Mouse (Mus musculus) frontal cortex, postnatal 10 days (tissue): ENCODE measurements at regions not wholly inside any gene's neighbourhood (a gene's known extent, or its start where the extent isn't known, plus 50 kb on each side); places are given as distances from the start of the nearest gene placed in this dataset.
A peak's percentile ranks its signal among the peaks of the same experiment; 100 is the strongest.

Experiments used
- DNase-seq, 2 experiments: peaks; one replicate each; pipeline ENCODE4 v3.0.0; 2022; ENCODE audit warnings: low spot score in 2 of 2, mixed read lengths in 1 of 2

GRCm38 (mm10) chr13:78717686-78718431 lies 518.3 kb upstream of the Nr2f1 start:
- DNase-seq = no peak

- no peak for DNase-seq
Measured at GRCm38 (mm10) chr13:78717159-78717558, 517.6 kb upstream of the Nr2f1 start.

GRCm38 (mm10) chr13:78704693-78705092 lies 505.1 kb upstream of the Nr2f1 start:
- DNase-seq = no peak

- DNase-seq = no peak
Measured at GRCm38 (mm10) chr13:78697814-78698519, 498.4 kb upstream of the Nr2f1 start.

GRCm38 (mm10) chr13:78679255-78679895 lies 479.8 kb upstream of the Nr2f1 start:
- no peak for DNase-seq

GRCm38 (mm10) chr13:78678241-78678640 lies 478.7 kb upstream of the Nr2f1 start:
- DNase-seq = no peak

GRCm38 (mm10) chr13:78658285-78658684 lies 458.7 kb upstream of the Nr2f1 start:
- peak; percentile 11 to 16 for DNase-seq

- DNase-seq = no peak
Measured at GRCm38 (mm10) chr13:78656766-78657165, 457.2 kb upstream of the Nr2f1 start.

GRCm38 (mm10) chr13:78656196-78656595 lies 456.6 kb upstream of the Nr2f1 start:
- DNase-seq = no peak

GRCm38 (mm10) chr13:78650824-78651223 lies 451.3 kb upstream of the Nr2f1 start:
- DNase-seq = no peak

GRCm38 (mm10) chr13:78644556-78644955 lies 445.0 kb upstream of the Nr2f1 start:
- no peak for DNase-seq

GRCm38 (mm10) chr13:78643023-78643422 lies 443.5 kb upstream of the Nr2f1 start:
- no peak for DNase-seq

- DNase-seq = no peak
Measured at GRCm38 (mm10) chr13:78642443-78642729, 442.8 kb upstream of the Nr2f1 start.

GRCm38 (mm10) chr13:78641687-78642442 lies 442.3 kb upstream of the Nr2f1 start:
- DNase-seq = no peak

GRCm38 (mm10) chr13:78640340-78640739 lies 440.8 kb upstream of the Nr2f1 start:
- DNase-seq = no peak

- no peak for DNase-seq
Measured at GRCm38 (mm10) chr13:78638462-78638861, 438.9 kb upstream of the Nr2f1 start.

GRCm38 (mm10) chr13:78631609-78632008 lies 432.1 kb upstream of the Nr2f1 start:
- DNase-seq = no peak

GRCm38 (mm10) chr13:78629041-78629727 lies 429.6 kb upstream of the Nr2f1 start:
- no peak for DNase-seq

GRCm38 (mm10) chr13:78623652-78624051 lies 424.1 kb upstream of the Nr2f1 start:
- DNase-seq = no peak

GRCm38 (mm10) chr13:78602861-78603211 lies 403.3 kb upstream of the Nr2f1 start:
- no peak for DNase-seq

GRCm38 (mm10) chr13:78602211-78602860 lies 402.8 kb upstream of the Nr2f1 start:
- no peak for DNase-seq
